Mouse (Mus musculus) large intestine, adult 2 months (tissue): ENCODE data around the gene Snx8. TPM values are rescaled to one million over a fixed set of nuclear protein-coding genes. Genes with fewer than 3 reads are reported as not detected.
A peak's percentile ranks its signal among the peaks of the same experiment; 100 is the strongest.

Experiments
- DNase-seq: peaks from one replicate; pipeline ENCODE4 v3.0.0-alpha.2; 2012; ENCODE audit warnings: low read depth, low spot score
- WGBS: fragments of 180-500 bp; shearing (Covaris S2); methylation state at CpG from one replicate; pipeline ENCODE4 v1.1.7; 2018; 5-methylcytosine and 5-hydroxymethylcytosine counted together
- polyA plus RNA-seq: library from polyadenylated mRNA; depleted of rRNA; stranded (reverse); fragments of >200 nt; gene quantifications from 2 replicates; pipeline ENCODE4 v1.2.3, GENCODE M21; 2012; rRNA removed

The Snx8 gene
- 8.8 and 8.9 TPM in 2 replicates for polyA plus RNA-seq

- DNase-seq, result peak; percentile 90
- 1% methylated on average over 63 of the region's 63 CpGs for WGBS
Measured at GRCm38 (mm10) chr5:140388588-140389576, at the start of gene Snx8. Gene Snx8, minus strand, starts transcription at chr5:140389262.

GRCm38 (mm10) chr5:140425016-140425783 lies 36.1 kb upstream of the Snx8 start:
- WGBS, result 95% methylated on average over 17 of the region's 17 CpGs
- no peak for DNase-seq

GRCm38 (mm10) chr5:140420616-140421015 lies 31.6 kb upstream of the Snx8 start:
- no peak for DNase-seq
- 32% methylated on average over 4 of the region's 4 CpGs for WGBS

GRCm38 (mm10) chr5:140419442-140420080 lies 30.5 kb upstream of the Snx8 start:
- DNase-seq, result no peak
- under 1% methylated on average over 58 of the region's 62 CpGs for WGBS

- peak; percentile 64 for DNase-seq
- under 1% methylated on average over 65 of the region's 65 CpGs for WGBS
Measured at GRCm38 (mm10) chr5:140418489-140419441, 29.7 kb upstream of the Snx8 start, which contains the start of gene Eif3b. Gene Eif3b, plus strand, starts transcription at chr5:140419328.

- WGBS, result under 1% methylated on average over 12 of the region's 12 CpGs
Measured at GRCm38 (mm10) chr5:140418106-140418488, 29.0 kb upstream of the Snx8 start.

GRCm38 (mm10) chr5:140414647-140415046 lies 25.6 kb upstream of the Snx8 start:
- 58% methylated on average over 4 of the region's 4 CpGs for WGBS
- DNase-seq, result no peak

More at GRCm38 (mm10) chr5:140418106-140418488, 29.0 kb upstream of the Snx8 start:
- DNase-seq, result no peak

GRCm38 (mm10) chr5:140411339-140411738 lies 22.3 kb upstream of the Snx8 start:
- WGBS, result 14% methylated on average over 8 of the region's 8 CpGs
- no peak for DNase-seq

GRCm38 (mm10) chr5:140408801-140409200 lies 19.7 kb upstream of the Snx8 start:
- DNase-seq, result no peak

GRCm38 (mm10) chr5:140406666-140407065 lies 17.6 kb upstream of the Snx8 start:
- whole genome bisulfite sequencing, result 67% methylated on average over 6 of the region's 6 CpGs
- no peak for DNase-seq

- no peak for DNase-seq
- WGBS, result 87% methylated on average over 6 of the region's 6 CpGs
Measured at GRCm38 (mm10) chr5:140405126-140405525, 16.1 kb upstream of the Snx8 start.

GRCm38 (mm10) chr5:140402640-140403270 lies 13.7 kb upstream of the Snx8 start:
- peak; percentile 80 for DNase-seq
- WGBS, result 28% methylated on average over 4 of the region's 4 CpGs

- 66% methylated on average over 8 of the region's 8 CpGs for WGBS
- DNase-seq, result no peak
Measured at GRCm38 (mm10) chr5:140396166-140396940, 7.3 kb upstream of the Snx8 start.

GRCm38 (mm10) chr5:140392701-140393100 lies 3.6 kb upstream of the Snx8 start:
- DNase-seq, result no peak
- 86% methylated on average over 3 of the region's 3 CpGs for WGBS

GRCm38 (mm10) chr5:140391981-140392380 lies 2.9 kb upstream of the Snx8 start:
- 85% methylated on average over 5 of the region's 5 CpGs for WGBS
- no peak for DNase-seq

- no peak for DNase-seq
- 72% methylated on average over 1 of the region's 1 CpGs for WGBS
Measured at GRCm38 (mm10) chr5:140391435-140391834, 2.4 kb upstream of the Snx8 start.

- 46% methylated on average over 3 of the region's 3 CpGs for WGBS
- no peak for DNase-seq
Measured at GRCm38 (mm10) chr5:140389647-140390046, 585 bp upstream of the Snx8 start.
